Mouse (Mus musculus): Measurements from ENCODE around the gene Hoxc12.

Hoxc12 gene

GRCm38 (mm10) chr15:102936279-102936972 is at the start of gene Hoxc12:
TSS of gene Hoxc12 (plus strand) at chr15:102936757.
- DNase-seq, result no peak

DNA sequence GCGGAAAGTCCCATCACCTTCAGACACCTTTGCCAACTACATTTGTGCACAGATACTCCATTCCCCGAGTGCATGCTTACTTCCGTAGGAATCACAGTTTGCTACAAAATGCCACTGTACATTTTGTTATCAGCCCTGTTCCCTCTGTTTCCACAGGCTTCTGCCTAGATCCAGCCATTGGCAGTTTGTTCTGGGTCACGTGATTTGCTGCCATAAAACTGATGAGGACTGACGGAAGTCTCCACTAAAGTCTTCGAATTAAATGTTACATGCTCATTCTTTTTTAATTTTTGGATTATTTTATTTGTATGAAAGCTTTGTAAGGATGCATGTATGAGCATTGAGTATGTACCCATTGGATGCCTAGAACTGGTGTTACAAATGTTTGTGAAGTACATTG is 41.4 kb upstream of the Hoxc12 start:
- DNase-seq, result no peak

DNA sequence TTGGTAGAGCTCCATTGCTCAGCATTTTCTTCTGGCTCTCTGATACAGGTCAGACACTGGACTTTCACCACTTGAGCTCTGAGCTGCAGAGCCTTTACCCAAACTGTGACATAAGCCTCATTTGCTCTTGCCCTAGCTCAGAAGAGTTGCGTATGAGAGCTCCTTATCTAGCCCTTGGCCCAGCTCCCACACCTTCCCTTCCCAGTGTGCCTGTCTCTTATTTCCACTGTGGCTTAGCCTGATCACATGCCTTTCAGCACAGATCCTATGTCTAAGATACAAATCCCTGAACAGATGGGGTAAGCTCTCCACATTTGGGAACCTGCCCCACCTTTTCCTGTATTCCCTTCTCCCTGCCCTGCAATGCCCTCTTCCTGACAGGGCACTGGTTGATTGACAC is 31.6 kb upstream of the Hoxc12 start:
- no peak for DNase-seq

DNA sequence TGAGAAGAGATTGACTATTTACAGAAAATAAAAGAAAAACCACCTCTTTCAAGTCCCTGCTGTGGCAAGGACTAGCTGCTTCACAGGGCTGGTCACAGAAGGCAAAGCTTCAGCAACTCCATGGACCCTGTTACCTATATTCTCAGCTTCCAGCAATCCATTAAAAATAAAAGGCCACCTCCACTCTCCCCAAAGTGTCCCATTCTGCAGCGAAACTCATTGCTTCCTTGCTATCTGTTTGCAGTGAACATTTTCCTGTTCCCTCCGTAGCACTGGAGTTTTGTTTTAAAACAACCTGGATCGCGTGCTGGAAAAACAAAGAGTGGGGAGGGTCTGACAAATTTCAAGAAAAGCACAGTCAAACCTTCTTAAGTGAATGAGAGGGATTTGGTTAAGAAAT is 27.0 kb upstream of the Hoxc12 start:
- no peak for DNase-seq

DNA sequence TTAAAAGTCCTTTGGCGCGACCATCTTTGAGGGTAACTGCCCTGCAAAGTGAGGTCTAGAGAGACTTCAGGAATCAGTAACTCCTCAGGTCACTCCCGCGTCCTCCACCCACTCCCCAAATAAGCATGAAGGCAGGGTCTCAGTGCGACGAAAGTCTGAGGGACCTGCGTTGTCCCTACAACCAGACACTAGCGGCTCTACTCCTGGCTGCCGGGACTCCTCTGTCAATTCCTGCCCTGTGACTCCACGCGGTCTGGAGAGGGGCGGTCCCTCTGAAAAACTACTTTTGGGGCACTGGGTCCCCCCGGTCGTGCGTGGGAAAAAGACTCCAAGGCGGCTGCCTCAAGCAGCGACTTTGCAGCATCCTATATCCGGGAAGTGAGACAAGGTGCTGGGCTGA is 26.5 kb upstream of the Hoxc12 start:
- no peak for DNase-seq

DNA sequence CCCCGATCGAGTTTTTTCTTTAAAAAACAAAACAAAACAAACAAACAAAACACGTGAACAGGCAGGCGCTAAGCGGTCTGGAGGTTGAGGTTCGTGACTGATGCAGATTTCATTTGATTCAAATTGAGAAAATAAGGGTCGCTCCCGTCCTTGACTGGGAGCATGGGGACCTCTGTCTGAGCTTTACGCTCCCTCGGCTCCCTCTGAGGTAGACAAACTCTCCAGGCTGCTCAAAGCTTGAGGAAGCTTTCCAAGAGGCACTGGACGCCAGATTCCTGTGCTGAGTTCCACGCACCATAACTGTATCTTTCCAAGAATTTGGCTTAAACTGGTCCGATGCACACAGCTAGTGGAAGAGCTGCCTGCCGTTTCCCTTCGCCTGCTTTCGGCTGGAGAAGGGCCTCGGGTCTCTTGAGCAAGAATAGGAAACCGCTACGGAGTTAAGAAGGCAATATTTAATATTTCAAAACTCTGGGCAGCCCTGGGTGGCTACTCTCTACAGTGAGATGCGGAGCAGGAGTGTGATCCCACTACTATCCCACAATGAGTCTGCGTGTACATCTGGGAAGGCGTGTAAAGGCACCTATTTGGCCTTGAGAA is 26.0 kb upstream of the Hoxc12 start:
- no peak for DNase-seq

DNA sequence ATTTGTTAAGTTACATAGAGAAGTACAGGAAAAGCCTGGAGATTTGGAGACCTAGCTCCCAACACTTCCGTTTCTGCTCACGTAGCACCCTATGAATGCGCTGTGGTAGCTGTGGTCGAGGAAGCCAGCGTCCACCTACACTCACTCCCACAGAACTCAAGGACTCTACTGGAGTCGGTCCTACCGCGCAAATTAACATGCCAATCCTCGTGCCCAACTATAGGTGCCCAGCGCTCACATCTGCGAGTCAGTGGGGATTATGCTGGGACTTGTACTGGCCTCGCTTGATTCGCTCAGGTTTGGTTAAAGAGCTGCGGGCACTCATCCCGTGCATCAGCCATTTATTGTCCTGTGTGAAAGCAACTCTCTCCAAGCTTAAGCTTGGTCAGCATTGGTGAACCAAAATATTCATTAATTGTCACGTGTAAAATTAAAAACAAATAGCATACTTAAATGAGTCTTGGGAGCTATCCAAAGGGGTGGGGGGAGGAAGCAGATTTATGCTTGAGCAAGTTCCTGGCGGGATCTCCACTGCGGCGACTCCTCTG is 23.4 kb upstream of the Hoxc12 start:
- no peak for DNase-seq

- DNase-seq, result no peak
These were observed 18.5 kb upstream of the Hoxc12 start for GRCm38 (mm10) chr15:102917972-102918572.

- DNase-seq, result no peak
These were observed 17.8 kb upstream of the Hoxc12 start for GRCm38 (mm10) chr15:102918611-102919265.

- DNase-seq, result no peak
These were observed 17.0 kb upstream of the Hoxc12 start for GRCm38 (mm10) chr15:102919336-102920180.

- DNase-seq, result no peak
These were observed 15.9 kb upstream of the Hoxc12 start for GRCm38 (mm10) chr15:102920619-102921018.

DNA sequence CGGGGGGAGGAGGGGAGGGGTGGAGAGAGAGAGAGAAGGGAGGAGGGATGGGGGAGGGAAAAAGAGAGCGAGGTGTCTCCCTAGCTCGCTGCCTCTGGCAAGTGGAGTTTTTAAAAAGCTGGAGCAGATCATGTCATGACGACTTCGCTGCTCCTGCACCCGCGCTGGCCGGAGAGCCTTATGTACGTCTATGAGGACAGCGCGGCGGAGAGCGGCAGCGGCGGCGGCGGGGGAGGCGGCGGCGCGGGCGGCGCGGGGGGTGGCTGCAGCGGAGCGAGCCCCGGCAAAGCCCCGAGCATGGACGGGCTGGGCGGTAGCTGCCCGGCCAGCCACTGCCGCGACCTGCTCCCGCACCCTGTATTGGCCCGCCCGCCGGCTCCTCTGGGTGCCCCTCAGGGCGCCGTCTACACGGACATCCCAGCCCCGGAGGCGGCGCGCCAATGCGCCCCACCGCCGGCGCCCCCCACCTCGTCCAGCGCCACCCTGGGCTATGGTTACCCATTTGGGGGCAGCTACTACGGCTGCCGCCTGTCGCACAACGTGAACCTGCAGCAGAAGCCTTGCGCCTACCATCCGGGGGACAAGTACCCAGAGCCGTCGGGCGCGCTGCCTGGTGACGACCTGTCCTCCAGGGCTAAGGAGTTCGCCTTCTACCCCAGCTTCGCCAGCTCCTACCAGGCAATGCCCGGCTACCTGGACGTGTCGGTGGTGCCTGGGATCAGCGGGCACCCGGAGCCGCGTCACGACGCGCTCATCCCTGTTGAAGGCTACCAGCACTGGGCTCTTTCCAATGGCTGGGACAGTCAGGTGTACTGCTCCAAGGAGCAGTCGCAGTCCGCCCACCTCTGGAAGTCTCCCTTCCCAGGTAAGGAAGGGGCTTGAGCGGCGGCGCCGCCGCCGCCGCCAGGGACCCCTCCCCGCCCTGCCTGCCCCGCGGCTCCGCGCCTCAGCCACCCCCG is 15.2 kb upstream of the Hoxc12 start, which contains the start of gene Hoxc13:
Gene Hoxc13 (plus strand): TSS at position 51 of the 959 bp plus-strand sequence.
- no peak for DNase-seq

DNA sequence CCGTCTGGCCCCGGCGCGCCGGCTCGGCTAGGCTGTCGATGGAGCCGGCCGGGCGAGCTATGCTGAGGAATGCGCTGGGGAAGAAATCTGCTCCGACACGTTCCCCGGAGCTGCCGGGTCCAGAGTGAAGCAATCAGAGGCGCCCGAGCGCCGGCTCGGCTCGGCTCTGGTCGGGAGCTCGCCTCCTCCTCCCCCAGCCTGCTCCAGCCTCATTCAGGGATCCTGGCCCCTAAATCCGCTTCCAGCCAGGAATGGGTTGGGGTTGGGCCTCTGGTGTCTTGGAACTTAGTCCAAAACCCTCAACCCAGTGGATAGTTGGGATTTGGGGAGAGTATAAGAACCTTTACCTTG is 14.6 kb upstream of the Hoxc12 start:
- no peak for DNase-seq

GRCm38 (mm10) chr15:102922636-102923500 is 13.7 kb upstream of the Hoxc12 start:
- no peak for DNase-seq

GRCm38 (mm10) chr15:102927032-102927645 is 9.4 kb upstream of the Hoxc12 start:
- no peak for DNase-seq

DNA sequence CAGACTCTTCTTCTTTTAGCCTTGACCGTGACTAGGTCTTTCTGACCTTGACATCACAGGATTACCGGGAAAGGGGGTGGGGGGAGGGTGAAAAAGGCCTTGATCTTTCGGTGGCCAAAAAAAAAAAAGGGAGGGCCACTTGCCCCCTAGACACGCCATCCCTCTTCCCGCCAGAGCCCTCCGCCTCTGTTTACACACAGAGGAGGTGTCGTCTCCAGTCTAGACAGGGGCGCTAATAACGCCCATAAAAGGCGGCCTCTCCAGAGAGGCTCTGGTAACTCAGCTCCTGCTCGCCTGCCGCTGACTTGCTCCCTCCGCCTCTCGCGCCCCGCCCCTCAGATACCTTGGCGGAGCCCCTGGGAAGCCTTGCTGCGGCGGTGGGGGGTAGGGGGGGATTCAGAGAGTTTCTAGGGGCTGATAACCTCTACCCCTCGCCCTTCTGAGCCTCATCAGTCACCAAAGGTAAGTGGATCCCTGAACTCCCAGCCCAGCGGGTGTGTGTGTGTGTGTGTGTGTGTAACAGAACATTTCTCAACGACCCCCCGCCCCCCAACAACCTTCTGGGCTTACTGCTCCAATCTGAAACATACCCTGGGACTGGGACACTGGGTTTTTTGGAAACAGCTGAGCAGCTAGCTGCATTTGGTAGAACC is 4.7 kb upstream of the Hoxc12 start:
- no peak for DNase-seq

GRCm38 (mm10) chr15:102934438-102934837 is 2.1 kb upstream of the Hoxc12 start:
- DNase-seq, result no peak

- DNase-seq, result no peak
These were observed 1.7 kb upstream of the Hoxc12 start for GRCm38 (mm10) chr15:102934897-102935296.

DNA sequence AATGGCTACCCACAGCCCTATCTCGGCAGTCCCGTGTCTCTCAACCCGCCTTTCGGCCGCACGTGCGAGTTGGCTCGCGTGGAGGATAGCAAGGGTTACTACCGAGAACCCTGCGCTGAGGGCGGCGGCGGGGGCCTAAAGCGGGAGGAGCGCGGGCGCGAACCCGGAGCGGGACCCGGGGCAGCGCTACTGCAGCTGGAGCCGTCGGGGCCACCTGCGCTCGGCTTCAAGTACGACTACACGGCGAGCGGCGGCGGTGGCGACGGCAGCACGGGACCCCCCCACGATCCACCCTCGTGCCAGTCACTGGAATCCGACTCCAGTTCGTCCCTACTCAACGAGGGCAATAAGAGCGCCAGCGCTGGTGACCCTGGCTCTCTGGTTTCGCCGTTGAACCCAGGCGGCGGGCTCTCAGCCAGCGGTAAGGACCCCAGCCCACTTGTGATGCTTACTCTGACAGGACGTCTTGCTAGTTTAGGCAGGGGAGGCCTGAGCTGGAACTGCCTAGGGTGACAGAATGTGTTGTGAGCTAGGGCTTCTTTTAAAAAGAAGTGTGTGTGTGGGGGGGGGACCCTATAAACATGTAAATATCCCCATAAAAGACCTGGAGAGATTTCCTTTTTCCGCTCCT is 594 bp downstream of the Hoxc12 start:
- no peak for DNase-seq
